Mouse (Mus musculus) cortical plate, adult 2 months (tissue): Measurements from ENCODE around the gene Gm11541.

Experiments
- CTCF ChIP-seq: fragments of 200-500 bp; IDR thresholded peaks from 2 replicates; pipeline ENCODE4 v1.5.1; 2011; ENCODE audit warnings: mild to moderate bottlenecking, control low read depth, low read length; ENCODE audit not compliant: insufficient read depth; ENCODE audit errors: extremely low read depth
- POLR2A ChIP-seq: fragments of 200-500 bp; IDR thresholded peaks from 2 replicates; pipeline ENCODE4 v1.6.1; 2011; ENCODE audit warnings: mild to moderate bottlenecking, low read length, control low read depth; ENCODE audit not compliant: insufficient read depth; ENCODE audit errors: extremely low read depth

DNA sequence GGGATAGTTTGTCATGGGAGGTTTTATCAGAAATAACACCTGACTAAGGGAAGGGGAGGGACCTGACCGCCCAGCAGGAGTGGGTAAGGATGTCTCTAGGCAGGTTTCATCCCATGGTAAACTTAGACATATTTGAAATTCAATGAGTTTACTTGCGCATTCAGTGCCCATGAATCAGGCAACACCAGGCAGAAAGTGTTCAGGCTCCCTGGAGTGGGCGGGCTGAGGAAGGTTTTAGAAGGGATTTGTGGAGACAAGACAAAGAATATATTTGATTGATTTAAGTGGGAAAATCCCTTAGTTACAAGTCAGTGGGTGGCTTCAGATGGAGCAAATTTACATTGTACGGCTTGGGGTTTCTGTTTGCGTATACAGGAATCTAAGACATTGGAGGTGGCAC, 11.3 kb upstream of the Gm11541 start:
- TF ChIP-seq CTCF, result no peak
- TF ChIP-seq POLR2A, result no peak
